Mouse (Mus musculus): ENCODE results near the gene Epn2.

DNA sequence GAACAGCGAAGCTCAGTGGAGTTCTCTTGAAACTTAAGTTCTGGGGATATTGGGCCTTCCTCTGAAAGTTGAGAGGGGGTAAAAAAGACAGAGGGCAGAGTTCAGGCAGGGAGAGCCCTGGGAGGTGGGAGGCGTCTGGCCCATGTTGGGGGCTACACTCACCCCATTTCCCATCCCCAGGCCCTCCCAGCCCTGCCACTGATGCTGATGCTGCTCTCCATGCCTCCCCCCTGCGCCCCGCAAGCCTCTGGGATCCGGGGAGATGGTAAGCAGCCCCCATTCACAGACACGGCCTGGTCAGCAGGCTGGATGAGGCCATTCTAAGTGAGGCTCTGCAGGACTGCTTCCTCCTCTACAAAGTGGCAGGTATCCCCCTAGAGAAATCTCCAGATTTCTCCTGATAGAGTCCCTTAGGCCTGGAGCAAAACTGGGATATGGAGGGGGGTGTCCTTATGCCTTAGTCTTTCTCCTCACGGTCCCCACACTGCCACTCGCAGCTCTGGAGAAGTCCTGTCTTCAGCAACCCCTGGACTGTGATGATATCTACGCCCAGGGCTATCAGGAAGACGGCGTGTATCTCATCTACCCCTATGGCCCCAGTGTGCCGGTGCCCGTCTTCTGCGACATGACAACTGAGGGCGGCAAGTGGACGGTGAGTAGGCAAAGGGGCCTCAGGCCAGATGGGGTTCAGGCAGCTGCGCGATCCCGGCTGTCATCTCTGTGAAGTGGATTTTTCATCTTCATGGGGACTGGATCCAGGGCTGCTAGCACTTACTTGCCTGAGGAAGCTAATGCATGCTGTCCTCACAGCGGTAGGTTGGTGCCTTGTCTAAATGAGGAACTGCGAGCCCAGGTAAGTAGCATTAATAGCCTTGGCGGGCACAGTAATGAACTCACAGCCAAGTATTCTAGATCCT is 93.7 kb downstream of the Epn2 start:
- TF ChIP-seq CTCF (IDR thresholded peaks at IDR 0.05; ENCODE audit: insufficient read depth, low read length) (no peak), POLR2A (IDR thresholded peaks at IDR 0.05; ENCODE audit: borderline replicate concordance, extremely low read depth, low read depth, low read length) (no peak)

Data from lung, adult 2 months (tissue).